Mouse (Mus musculus): Measurements from ENCODE around the gene Tmco1.

DNA sequence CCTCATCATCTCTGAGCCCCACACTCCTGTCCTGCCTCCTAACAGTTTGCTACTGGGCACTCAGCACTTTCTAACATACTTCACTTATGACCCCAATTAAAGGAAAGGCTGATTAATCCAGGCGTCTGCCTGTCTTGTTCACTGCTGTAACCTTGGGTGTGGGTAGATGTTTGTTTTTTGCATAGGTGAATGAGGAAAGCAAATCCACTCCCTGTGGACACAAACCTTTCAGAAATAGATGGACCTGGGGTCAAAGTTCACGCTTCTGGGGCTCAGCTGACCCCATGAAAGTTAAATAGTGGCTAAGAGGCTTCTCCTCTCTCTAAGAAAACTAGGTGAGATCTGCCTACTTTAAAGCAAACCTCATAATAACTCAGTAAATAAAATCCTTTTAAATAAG lies 66.8 kb downstream of the Tmco1 start:
- no peak for TF ChIP-seq CTCF (IDR thresholded peaks at IDR 0.05; ENCODE audit: low read depth, low read length)
- TF ChIP-seq POLR2A (IDR thresholded peaks at IDR 0.05; ENCODE audit: insufficient read depth, low read length): no peak
- no peak for TF ChIP-seq EP300 (IDR thresholded peaks at IDR 0.05; ENCODE audit: insufficient read depth, low read depth, low read length)

Data from ES-Bruce4 (cell line).